Mouse (Mus musculus): ENCODE data around the gene Slit1. TPM values are rescaled to one million over a fixed set of nuclear protein-coding genes. Genes with fewer than 3 reads are reported as not detected.

Gene Slit1
- polyA plus RNA-seq, 1 experiment = not detected

GRCm38 (mm10) chr19:41738429-41738805 lies 5.0 kb downstream of the Slit1 start:
- H3K4me1 ChIP-seq (ENCODE audit: control insufficient read depth, insufficient read depth, low read length) = peaks cover 36% of the 10 kb centered on the region
- TF ChIP-seq POLR2A (IDR thresholded peaks at IDR 0.05; ENCODE audit: insufficient read depth, low read depth, low read length) (no peak), CTCF (IDR thresholded peaks at IDR 0.05; ENCODE audit: insufficient read depth, low read depth, low read length) (no peak)
- no peak overlapping the region for H3K4me3 ChIP-seq (ENCODE audit: insufficient read depth, low read depth, low read length)
- H3K27ac ChIP-seq (ENCODE audit: insufficient read depth, low read depth, low read length) = no peak overlapping the region
- 8% methylated on average over 14 of the region's 14 CpGs for WGBS

- Histone ChIP-seq H3K4me3 (ENCODE audit: insufficient read depth, low read depth, low read length) (0 out of 2 replicates have a peak overlapping the region, but pooled peaks have one; percentile 7), H3K27ac (ENCODE audit: insufficient read depth, low read depth, low read length) (no peak overlapping the region), H3K4me1 (ENCODE audit: control insufficient read depth, insufficient read depth, low read length) (peaks cover 31% of the 10 kb centered on the region)
- no peak for TF ChIP-seq POLR2A (IDR thresholded peaks at IDR 0.05; ENCODE audit: insufficient read depth, low read depth, low read length)
- TF ChIP-seq CTCF (IDR thresholded peaks at IDR 0.05; ENCODE audit: insufficient read depth, low read depth, low read length) = no peak
- 6% methylated on average over 18 of the region's 18 CpGs for WGBS
Measured at GRCm38 (mm10) chr19:41737657-41738428, 5.6 kb downstream of the Slit1 start.

GRCm38 (mm10) chr19:41734685-41735084 lies 8.8 kb downstream of the Slit1 start:
- Histone ChIP-seq H3K4me1 (ENCODE audit: control insufficient read depth, insufficient read depth, low read length) (peaks cover 24% of the 10 kb centered on the region), H3K27ac (ENCODE audit: insufficient read depth, low read depth, low read length) (no peak overlapping the region), H3K4me3 (ENCODE audit: insufficient read depth, low read depth, low read length) (no peak overlapping the region)
- TF ChIP-seq POLR2A (IDR thresholded peaks at IDR 0.05; ENCODE audit: insufficient read depth, low read depth, low read length) = no peak
- 61% methylated on average over 10 of the region's 10 CpGs for WGBS

GRCm38 (mm10) chr19:41725491-41725890 lies 18.0 kb downstream of the Slit1 start:
- no peak for TF ChIP-seq CTCF (IDR thresholded peaks at IDR 0.05; ENCODE audit: insufficient read depth, low read depth, low read length)
- no peak for TF ChIP-seq POLR2A (IDR thresholded peaks at IDR 0.05; ENCODE audit: insufficient read depth, low read depth, low read length)
- Histone ChIP-seq H3K27ac (ENCODE audit: insufficient read depth, low read depth, low read length) (no peak overlapping the region), H3K4me1 (ENCODE audit: control insufficient read depth, insufficient read depth, low read length) (peaks cover 3% of the 10 kb centered on the region), H3K4me3 (ENCODE audit: insufficient read depth, low read depth, low read length) (no peak overlapping the region)
- WGBS = 80% methylated on average over 2 of the region's 2 CpGs

- Histone ChIP-seq H3K27ac (ENCODE audit: insufficient read depth, low read depth, low read length) (no peak overlapping the region), H3K4me3 (ENCODE audit: insufficient read depth, low read depth, low read length) (no peak overlapping the region), H3K4me1 (ENCODE audit: control insufficient read depth, insufficient read depth, low read length) (peaks cover 3% of the 10 kb centered on the region)
- WGBS = 56% methylated on average over 9 of the region's 9 CpGs
- TF ChIP-seq CTCF (IDR thresholded peaks at IDR 0.05; ENCODE audit: insufficient read depth, low read depth, low read length) (no peak), POLR2A (IDR thresholded peaks at IDR 0.05; ENCODE audit: insufficient read depth, low read depth, low read length) (no peak)
Measured at GRCm38 (mm10) chr19:41724831-41725470, 18.5 kb downstream of the Slit1 start.

GRCm38 (mm10) chr19:41723337-41723736 lies 20.1 kb downstream of the Slit1 start:
- 76% methylated on average over 2 of the region's 2 CpGs for WGBS
- no peak overlapping the region for H3K4me3 ChIP-seq (ENCODE audit: insufficient read depth, low read depth, low read length)
- H3K27ac ChIP-seq (ENCODE audit: insufficient read depth, low read depth, low read length) = no peak overlapping the region
- TF ChIP-seq POLR2A (IDR thresholded peaks at IDR 0.05; ENCODE audit: insufficient read depth, low read depth, low read length) (no peak), CTCF (IDR thresholded peaks at IDR 0.05; ENCODE audit: insufficient read depth, low read depth, low read length) (no peak)
- peaks cover 3% of the 10 kb centered on the region for H3K4me1 ChIP-seq (ENCODE audit: control insufficient read depth, insufficient read depth, low read length)

- Histone ChIP-seq H3K27ac (ENCODE audit: insufficient read depth, low read depth, low read length) (no peak overlapping the region), H3K4me1 (ENCODE audit: control insufficient read depth, insufficient read depth, low read length) (no peaks in the 10 kb centered on the region), H3K4me3 (ENCODE audit: insufficient read depth, low read depth, low read length) (no peak overlapping the region)
- TF ChIP-seq POLR2A (IDR thresholded peaks at IDR 0.05; ENCODE audit: insufficient read depth, low read depth, low read length) (no peak), CTCF (IDR thresholded peaks at IDR 0.05; ENCODE audit: insufficient read depth, low read depth, low read length) (no peak)
- 72% methylated on average over 8 of the region's 8 CpGs for WGBS
Measured at GRCm38 (mm10) chr19:41719436-41719835, 24.0 kb downstream of the Slit1 start.

- Histone ChIP-seq H3K4me1 (ENCODE audit: control insufficient read depth, insufficient read depth, low read length) (no peaks in the 10 kb centered on the region), H3K4me3 (ENCODE audit: insufficient read depth, low read depth, low read length) (no peak overlapping the region), H3K27ac (ENCODE audit: insufficient read depth, low read depth, low read length) (no peak overlapping the region)
- TF ChIP-seq POLR2A (IDR thresholded peaks at IDR 0.05; ENCODE audit: insufficient read depth, low read depth, low read length) (no peak), CTCF (IDR thresholded peaks at IDR 0.05; ENCODE audit: insufficient read depth, low read depth, low read length) (no peak)
- 73% methylated on average over 19 of the region's 19 CpGs for WGBS
Measured at GRCm38 (mm10) chr19:41716233-41717218, 26.9 kb downstream of the Slit1 start.
